Mouse (Mus musculus) olfactory bulb, adult 2 months (tissue): ENCODE measurements at regions not wholly inside any gene's neighbourhood (a gene's known extent, or its start where the extent isn't known, plus 50 kb on each side); places are given as distances from the start of the nearest gene placed in this dataset.

Experiments used
- H3K27ac ChIP-seq: fragments of 200-500 bp; 2 replicates; pipeline ENCODE4 v1.5.1; 2012; ENCODE audit warnings: low read depth, low read length; ENCODE audit not compliant: insufficient read depth
- H3K4me1 ChIP-seq: fragments of 200-500 bp; 2 replicates; pipeline ENCODE4 v1.6.1; 2012; ENCODE audit warnings: low read length; ENCODE audit not compliant: control insufficient read depth, insufficient read depth
- H3K4me3 ChIP-seq: fragments of 200-500 bp; 2 replicates; pipeline ENCODE4 v1.5.1; 2012; ENCODE audit warnings: mild to moderate bottlenecking, low read depth, low read length, moderate library complexity; ENCODE audit not compliant: insufficient read depth
- CTCF ChIP-seq: fragments of 200-500 bp; IDR thresholded peaks from 2 replicates; pipeline ENCODE4 v1.5.1; 2012; ENCODE audit warnings: low read depth, mild to moderate bottlenecking, low read length, moderate library complexity; ENCODE audit not compliant: insufficient read depth
- POLR2A ChIP-seq: fragments of 200-500 bp; IDR thresholded peaks from 2 replicates; pipeline ENCODE4 v1.6.1; 2012; ENCODE audit warnings: mild to moderate bottlenecking, low read depth, low read length, moderate library complexity; ENCODE audit not compliant: insufficient read depth
- WGBS: fragments of 180-500 bp; shearing (Covaris S2); methylation state at CpG from one replicate; pipeline ENCODE4 v1.1.7; 2018; 5-methylcytosine and 5-hydroxymethylcytosine counted together

- Histone ChIP-seq H3K27ac (no peak overlapping the region), H3K4me1 (no peaks in the 10 kb centered on the region), H3K4me3 (no peak overlapping the region)
- WGBS: 79% methylated on average over 5 of the region's 5 CpGs
- no peak for TF ChIP-seq CTCF
- no peak for TF ChIP-seq POLR2A
These were observed 297.2 kb upstream of the Pik3r1 start for GRCm38 (mm10) chr13:102065274-102065640.

- TF ChIP-seq CTCF (no peak), POLR2A (no peak)
- 79% methylated on average over 5 of the region's 5 CpGs for WGBS
- Histone ChIP-seq H3K4me1 (no peaks in the 10 kb centered on the region), H3K27ac (no peak overlapping the region), H3K4me3 (no peak overlapping the region)
These were observed 297.8 kb upstream of the Pik3r1 start for GRCm38 (mm10) chr13:102065796-102066195.

GRCm38 (mm10) chr13:102070740-102071139 lies 302.7 kb upstream of the Pik3r1 start:
- no peaks in the 10 kb centered on the region for H3K4me1 ChIP-seq
- TF ChIP-seq POLR2A (no peak), CTCF (no peak)
- 67% methylated on average over 3 of the region's 3 CpGs for WGBS

GRCm38 (mm10) chr13:102072366-102072765 lies 304.3 kb upstream of the Pik3r1 start:
- no peak overlapping the region for H3K4me3 ChIP-seq
- H3K27ac ChIP-seq: no peak overlapping the region
- no peaks in the 10 kb centered on the region for H3K4me1 ChIP-seq
- TF ChIP-seq CTCF (no peak), POLR2A (no peak)
- 96% methylated on average over 4 of the region's 4 CpGs for WGBS

More at GRCm38 (mm10) chr13:102070740-102071139, 302.7 kb upstream of the Pik3r1 start:
- Histone ChIP-seq H3K4me3 (no peak overlapping the region), H3K27ac (no peak overlapping the region)

GRCm38 (mm10) chr13:102087766-102088165 lies 319.7 kb upstream of the Pik3r1 start:
- WGBS: 92% methylated on average over 1 of the region's 1 CpGs
- H3K4me3 ChIP-seq: no peak overlapping the region
- TF ChIP-seq POLR2A: no peak
- no peak for TF ChIP-seq CTCF
- H3K27ac ChIP-seq: no peak overlapping the region
- no peaks in the 10 kb centered on the region for H3K4me1 ChIP-seq

GRCm38 (mm10) chr13:102089551-102089950 lies 321.5 kb upstream of the Pik3r1 start:
- 53% methylated on average over 5 of the region's 5 CpGs for WGBS
- TF ChIP-seq CTCF: no peak
- no peak for TF ChIP-seq POLR2A
- Histone ChIP-seq H3K4me3 (no peak overlapping the region), H3K4me1 (no peaks in the 10 kb centered on the region), H3K27ac (no peak overlapping the region)

- no peak for TF ChIP-seq POLR2A
- TF ChIP-seq CTCF: no peak
- 90% methylated on average over 4 of the region's 4 CpGs for WGBS
- H3K4me3 ChIP-seq: no peak overlapping the region
These were observed 326.2 kb upstream of the Pik3r1 start for GRCm38 (mm10) chr13:102094193-102094592.

GRCm38 (mm10) chr13:102103161-102103560 lies 335.1 kb upstream of the Pik3r1 start:
- Histone ChIP-seq H3K4me3 (no peak overlapping the region), H3K4me1 (no peaks in the 10 kb centered on the region), H3K27ac (no peak overlapping the region)
- 53% methylated on average over 1 of the region's 1 CpGs for WGBS
- no peak for TF ChIP-seq POLR2A
- TF ChIP-seq CTCF: no peak

More at GRCm38 (mm10) chr13:102094193-102094592, 326.2 kb upstream of the Pik3r1 start:
- H3K4me1 ChIP-seq: no peaks in the 10 kb centered on the region
- H3K27ac ChIP-seq: no peak overlapping the region

- H3K4me3 ChIP-seq: no peak overlapping the region
- peaks cover 4% of the 10 kb centered on the region for H3K4me1 ChIP-seq
- TF ChIP-seq POLR2A (no peak), CTCF (no peak)
- 91% methylated on average over 1 of the region's 1 CpGs for WGBS
- H3K27ac ChIP-seq: no peak overlapping the region
These were observed 338.2 kb upstream of the Pik3r1 start for GRCm38 (mm10) chr13:102106188-102106587.

- peaks cover 4% of the 10 kb centered on the region for H3K4me1 ChIP-seq
- 76% methylated on average over 1 of the region's 1 CpGs for WGBS
- H3K4me3 ChIP-seq: no peak overlapping the region
- H3K27ac ChIP-seq: no peak overlapping the region
- TF ChIP-seq POLR2A: no peak
- no peak for TF ChIP-seq CTCF
These were observed 340.2 kb upstream of the Pik3r1 start for GRCm38 (mm10) chr13:102108204-102108603.
